Mouse (Mus musculus) hindbrain, embryonic 16.5 days (tissue): ENCODE measurements at regions not wholly inside any gene's neighbourhood (a gene's known extent, or its start where the extent isn't known, plus 50 kb on each side); places are given as distances from the start of the nearest gene placed in this dataset.

Experiments used
- ATAC-seq: fragments of 200-750 bp; cut with Nextera tagmentation; 2 replicates; pipeline ENCODE4 v1.8.0; 2017; ENCODE audit warnings: moderate TSS enrichment, moderate library complexity
- H3K27ac ChIP-seq: fragments of 300-500 bp; sonication (generic); 2 replicates; pipeline ENCODE4 v1.5.1; 2014; ENCODE audit warnings: low read depth, mild to moderate bottlenecking, control low read depth, low read length, moderate library complexity
- H3K27me3 ChIP-seq: fragments of 300-500 bp; sonication (generic); replicated peaks from 2 replicates; pipeline ENCODE4 v1.6.1; 2014; ENCODE audit warnings: low read length; ENCODE audit not compliant: control insufficient read depth, insufficient read depth
- H3K36me3 ChIP-seq: fragments of 300-500 bp; sonication (generic); 2 replicates; pipeline ENCODE4 v1.6.1; 2014; ENCODE audit warnings: mild to moderate bottlenecking, low read length, moderate library complexity, mixed read lengths; ENCODE audit not compliant: control insufficient read depth, insufficient read depth
- H3K4me1 ChIP-seq: fragments of 300-500 bp; sonication (generic); 2 replicates; pipeline ENCODE4 v1.6.1; 2014; ENCODE audit warnings: low read depth, low read length; ENCODE audit not compliant: control insufficient read depth, insufficient read depth
- H3K4me2 ChIP-seq: fragments of 300-500 bp; sonication (generic); 2 replicates; pipeline ENCODE4 v1.6.1; 2014; ENCODE audit warnings: mild to moderate bottlenecking, low read length, control low read depth, moderate library complexity
- H3K4me3 ChIP-seq: fragments of 300-500 bp; sonication (generic); 2 replicates; pipeline ENCODE4 v1.5.1; 2014; ENCODE audit warnings: mild to moderate bottlenecking, low read length, control low read depth, moderate library complexity
- H3K9ac ChIP-seq: fragments of 300-500 bp; sonication (generic); 2 replicates; pipeline ENCODE4 v1.6.1; 2014; ENCODE audit warnings: low read depth, mild to moderate bottlenecking, control low read depth, low read length, moderate library complexity
- H3K9me3 ChIP-seq: fragments of 300-500 bp; sonication (generic); 2 replicates; pipeline ENCODE4 v1.6.1; 2014; ENCODE audit warnings: mild to moderate bottlenecking, low read length, moderate library complexity; ENCODE audit not compliant: control insufficient read depth
- WGBS: fragments of 180-500 bp; shearing (Covaris S2); extraction: QIAGEN DNeasy Blood & Tissue Kit; methylation state at CpG from one replicate; pipeline ENCODE4 v1.1.7; 2014; 5-methylcytosine and 5-hydroxymethylcytosine counted together

- ATAC-seq = no peak
- Histone ChIP-seq H3K9me3 (no peaks in the 10 kb centered on the region), H3K4me2 (no peak overlapping the region), H3K4me3 (no peak overlapping the region), H3K27me3 (no peaks in the 10 kb centered on the region), H3K9ac (no peak overlapping the region), H3K36me3 (no peaks in the 10 kb centered on the region), H3K4me1 (peaks cover 10% of the 10 kb centered on the region), H3K27ac (no peak overlapping the region)
- WGBS = 52% methylated on average over 7 of the region's 7 CpGs
Observed at GRCm38 (mm10) chr13:46222031-46222430, 51.5 kb upstream of the Stmnd1 start.

- H3K27me3 ChIP-seq = no peaks in the 10 kb centered on the region
- peak; percentile 83 for ATAC-seq
- no peaks in the 10 kb centered on the region for H3K9me3 ChIP-seq
- no peaks in the 10 kb centered on the region for H3K36me3 ChIP-seq
- H3K27ac ChIP-seq = peak overlapping the region; percentile 18; the same call in 1 of the 2 replicates
- peaks cover 12% of the 10 kb centered on the region for H3K4me1 ChIP-seq
- WGBS = 28% methylated on average over 20 of the region's 20 CpGs
- H3K4me2 ChIP-seq = peak overlapping the region; percentile 52
- H3K9ac ChIP-seq = peak overlapping the region; percentile 3
- peak overlapping the region; percentile 22 for H3K4me3 ChIP-seq
Observed at GRCm38 (mm10) chr13:46218101-46218701, 55.3 kb upstream of the Stmnd1 start.

DNA sequence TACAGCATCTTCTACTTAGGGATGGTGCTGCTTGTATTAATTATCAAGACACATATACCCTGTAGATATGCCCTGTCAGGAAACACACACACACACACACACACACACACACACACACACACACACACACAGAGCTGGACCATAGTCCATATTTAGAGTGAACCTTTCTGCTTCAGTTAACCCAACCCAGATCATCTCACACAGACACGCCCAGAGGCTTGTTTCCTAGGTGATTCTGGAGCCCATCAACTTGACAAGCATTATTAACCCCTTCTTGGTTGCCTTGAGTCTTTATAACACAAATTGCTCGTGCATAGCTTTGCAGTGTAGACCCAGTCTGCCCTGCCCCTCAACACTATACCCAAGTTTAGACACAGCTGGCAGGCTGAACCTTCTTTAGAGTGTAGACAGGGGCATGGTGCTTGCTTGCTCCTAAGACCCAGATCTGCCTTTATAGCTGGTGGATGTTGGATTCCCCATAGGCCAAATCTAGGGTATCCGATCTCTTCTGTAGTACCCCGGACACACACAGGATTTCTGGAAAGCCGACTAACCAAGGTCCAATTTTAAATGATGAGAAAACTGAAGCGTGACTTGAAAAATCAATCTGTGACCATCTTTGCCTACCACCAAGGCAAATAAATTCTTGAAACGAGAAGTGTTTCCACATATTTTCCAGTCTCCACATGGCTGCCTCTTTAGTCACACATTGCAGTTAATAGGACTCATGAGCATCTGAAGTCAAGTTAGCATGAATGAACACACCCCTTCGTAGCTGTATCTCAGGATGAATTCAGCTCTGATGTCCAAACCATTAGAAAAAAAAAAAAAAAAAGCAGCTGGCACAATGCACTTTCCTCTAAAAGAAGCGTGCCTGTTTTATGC is 56.3 kb upstream of the Stmnd1 start:
- H3K4me1 ChIP-seq = peaks cover 12% of the 10 kb centered on the region
- 44% methylated on average over 9 of the region's 9 CpGs for WGBS
- no peaks in the 10 kb centered on the region for H3K27me3 ChIP-seq
- H3K9ac ChIP-seq = no peak overlapping the region
- H3K4me2 ChIP-seq = peak overlapping the region; percentile 52
- peak; percentile 38; the same call in 1 of the 2 replicates for ATAC-seq
- no peaks in the 10 kb centered on the region for H3K9me3 ChIP-seq
- H3K27ac ChIP-seq = no peak overlapping the region; the same call in 1 of the 2 replicates
- H3K4me3 ChIP-seq = no peak overlapping the region
- H3K36me3 ChIP-seq = no peaks in the 10 kb centered on the region

- no peaks in the 10 kb centered on the region for H3K27me3 ChIP-seq
- no peak overlapping the region for H3K9ac ChIP-seq
- H3K4me1 ChIP-seq = no peaks in the 10 kb centered on the region
- no peak overlapping the region for H3K27ac ChIP-seq
- H3K36me3 ChIP-seq = no peaks in the 10 kb centered on the region
- no peak overlapping the region for H3K4me2 ChIP-seq
- 88% methylated on average over 3 of the region's 3 CpGs for WGBS
- H3K9me3 ChIP-seq = no peaks in the 10 kb centered on the region
- no peak for ATAC-seq
- H3K4me3 ChIP-seq = no peak overlapping the region
Observed at GRCm38 (mm10) chr13:46203551-46203950, 70.0 kb upstream of the Stmnd1 start.

DNA sequence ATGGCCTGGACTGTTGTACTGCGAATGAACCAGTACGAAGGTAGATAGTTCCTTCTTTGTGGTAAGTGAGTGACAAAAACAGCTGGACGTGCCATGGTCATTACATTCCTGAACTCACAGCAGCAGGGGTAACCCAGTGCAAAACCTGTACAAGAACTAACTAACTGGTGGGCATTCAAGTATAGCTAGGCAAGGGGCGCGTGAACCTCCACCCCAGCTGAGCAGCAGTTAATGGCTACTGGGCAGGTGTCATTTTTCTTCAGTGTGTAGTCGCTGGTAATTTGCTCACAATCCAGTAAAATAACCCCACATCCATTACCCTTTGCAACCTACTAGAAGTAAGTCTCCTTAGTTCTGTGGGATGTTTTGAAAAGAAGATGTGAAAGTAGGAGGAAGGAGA is 70.9 kb upstream of the Stmnd1 start:
- no peak for ATAC-seq
- H3K9me3 ChIP-seq = no peaks in the 10 kb centered on the region
- no peak overlapping the region for H3K4me2 ChIP-seq
- H3K27me3 ChIP-seq = no peaks in the 10 kb centered on the region
- no peak overlapping the region for H3K27ac ChIP-seq
- no peak overlapping the region for H3K9ac ChIP-seq
- WGBS = 80% methylated on average over 6 of the region's 6 CpGs
- no peak overlapping the region for H3K4me3 ChIP-seq
- H3K36me3 ChIP-seq = no peaks in the 10 kb centered on the region
- no peaks in the 10 kb centered on the region for H3K4me1 ChIP-seq

GRCm38 (mm10) chr13:46201029-46201599 is 72.4 kb upstream of the Stmnd1 start:
- no peak for ATAC-seq
- H3K9me3 ChIP-seq = no peaks in the 10 kb centered on the region
- no peak overlapping the region for H3K9ac ChIP-seq
- no peaks in the 10 kb centered on the region for H3K36me3 ChIP-seq
- 56% methylated on average over 14 of the region's 14 CpGs for WGBS
- no peak overlapping the region for H3K4me3 ChIP-seq
- no peaks in the 10 kb centered on the region for H3K27me3 ChIP-seq
- no peaks in the 10 kb centered on the region for H3K4me1 ChIP-seq
- H3K4me2 ChIP-seq = no peak overlapping the region
- no peak overlapping the region for H3K27ac ChIP-seq

GRCm38 (mm10) chr13:46193131-46193530 is 80.4 kb upstream of the Stmnd1 start:
- Histone ChIP-seq H3K36me3 (no peaks in the 10 kb centered on the region), H3K4me2 (no peak overlapping the region), H3K27ac (no peak overlapping the region), H3K9me3 (no peaks in the 10 kb centered on the region), H3K4me3 (no peak overlapping the region), H3K4me1 (no peaks in the 10 kb centered on the region), H3K9ac (no peak overlapping the region), H3K27me3 (no peaks in the 10 kb centered on the region)
- no peak for ATAC-seq
- 81% methylated on average over 1 of the region's 1 CpGs for WGBS

GRCm38 (mm10) chr13:46189726-46190125 is 83.8 kb upstream of the Stmnd1 start:
- no peak overlapping the region for H3K4me3 ChIP-seq
- no peaks in the 10 kb centered on the region for H3K9me3 ChIP-seq
- H3K36me3 ChIP-seq = no peaks in the 10 kb centered on the region
- WGBS = 69% methylated on average over 2 of the region's 2 CpGs
- no peak overlapping the region for H3K9ac ChIP-seq
- no peaks in the 10 kb centered on the region for H3K27me3 ChIP-seq
- ATAC-seq = no peak
- H3K27ac ChIP-seq = no peak overlapping the region
- no peaks in the 10 kb centered on the region for H3K4me1 ChIP-seq
- no peak overlapping the region for H3K4me2 ChIP-seq

DNA sequence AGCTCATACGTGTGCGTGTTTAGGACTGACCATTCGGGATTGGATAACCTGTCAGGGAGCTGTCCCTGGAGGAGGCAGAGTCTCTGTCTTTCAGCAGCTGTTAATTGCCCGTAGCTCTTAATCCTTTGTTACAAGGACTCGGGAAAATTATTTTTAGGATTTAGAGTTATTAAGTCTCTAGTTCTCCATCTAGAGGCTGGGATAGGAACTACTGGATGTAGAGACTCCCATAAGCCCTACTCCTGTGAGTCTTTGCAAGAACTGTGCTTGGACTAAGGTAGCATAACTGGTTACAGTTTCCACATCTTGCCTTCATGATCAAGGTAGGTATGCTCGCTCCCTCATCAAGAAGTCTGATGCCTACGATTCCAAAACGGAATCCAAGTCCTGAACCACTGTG is 90.7 kb upstream of the Stmnd1 start:
- H3K27me3 ChIP-seq = no peaks in the 10 kb centered on the region
- no peak overlapping the region for H3K27ac ChIP-seq
- no peaks in the 10 kb centered on the region for H3K36me3 ChIP-seq
- H3K9me3 ChIP-seq = no peaks in the 10 kb centered on the region
- H3K4me2 ChIP-seq = no peak overlapping the region
- no peak overlapping the region for H3K4me3 ChIP-seq
- H3K4me1 ChIP-seq = peaks cover 7% of the 10 kb centered on the region
- no peak for ATAC-seq
- H3K9ac ChIP-seq = no peak overlapping the region
- WGBS = 75% methylated on average over 8 of the region's 8 CpGs
